Mouse (Mus musculus) olfactory bulb, adult 2 months (tissue): Measurements from ENCODE around the gene Dpp4.

ENCODE experiments used
- CTCF ChIP-seq: fragments of 200-500 bp; IDR thresholded peaks from 2 replicates; pipeline ENCODE4 v1.5.1; 2012; ENCODE audit warnings: low read depth, mild to moderate bottlenecking, low read length, moderate library complexity; ENCODE audit not compliant: insufficient read depth
- POLR2A ChIP-seq: fragments of 200-500 bp; IDR thresholded peaks from 2 replicates; pipeline ENCODE4 v1.6.1; 2012; ENCODE audit warnings: mild to moderate bottlenecking, low read depth, low read length, moderate library complexity; ENCODE audit not compliant: insufficient read depth

- TF ChIP-seq CTCF (no peak), POLR2A (no peak)
Measured at GRCm38 (mm10) chr2:62459241-62460174, 47.5 kb upstream of the Dpp4 start.
